Mouse (Mus musculus) left cerebral cortex, postnatal 14 days (tissue): ENCODE results near the gene Acads. TPM values are rescaled to one million over a fixed set of nuclear protein-coding genes. Genes with fewer than 3 reads are reported as not detected.
"Not testable (repeated sequence)": the region's sequence is repeated elsewhere in the genome, so short reads cannot be mapped to it uniquely, and the experiment has no call there.

ENCODE experiments used
- DNase-seq, 2 experiments: peaks; one replicate each; pipeline ENCODE4 v3.0.0; 2021 to 2022; ENCODE audit warnings: low spot score in 2 of 2, mixed read lengths in 1 of 2
- intact Hi-C: fragments of 180-260 bp; cut with DNase I; formaldehyde crosslinking; loops from one replicate; pipeline ENCODE4 v1.15.1; 2025
- total RNA-seq, 2 experiments: library from RNA; stranded (reverse); gene quantifications; 2 replicates each; pipeline ENCODE4 v1.2.3; 2021

Acads gene
- total RNA-seq, 2 experiments from 2014 or later, result 5.9 to 6.8 TPM

DNA sequence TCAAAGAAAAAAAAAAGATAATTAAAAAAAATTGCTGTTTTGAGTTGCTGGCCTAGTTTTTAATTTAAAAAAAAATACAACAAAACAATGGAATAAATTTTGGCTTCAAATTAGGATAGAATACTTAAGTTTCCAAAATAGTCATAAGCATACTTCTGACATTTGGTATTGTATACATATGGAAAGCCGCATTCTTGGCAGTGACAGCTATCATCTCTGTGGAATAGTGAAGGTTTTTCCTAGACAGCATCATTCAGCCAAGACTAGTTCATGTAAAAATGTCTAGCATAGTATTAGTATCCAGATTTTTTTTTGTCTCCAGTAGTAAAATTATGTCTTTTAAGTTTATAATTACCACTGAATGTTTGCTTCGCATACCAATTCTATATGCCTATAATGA lies 33.5 kb downstream of the Acads start:
- DNase-seq, result no peak
- intact Hi-C loops, result no loop called here

DNA sequence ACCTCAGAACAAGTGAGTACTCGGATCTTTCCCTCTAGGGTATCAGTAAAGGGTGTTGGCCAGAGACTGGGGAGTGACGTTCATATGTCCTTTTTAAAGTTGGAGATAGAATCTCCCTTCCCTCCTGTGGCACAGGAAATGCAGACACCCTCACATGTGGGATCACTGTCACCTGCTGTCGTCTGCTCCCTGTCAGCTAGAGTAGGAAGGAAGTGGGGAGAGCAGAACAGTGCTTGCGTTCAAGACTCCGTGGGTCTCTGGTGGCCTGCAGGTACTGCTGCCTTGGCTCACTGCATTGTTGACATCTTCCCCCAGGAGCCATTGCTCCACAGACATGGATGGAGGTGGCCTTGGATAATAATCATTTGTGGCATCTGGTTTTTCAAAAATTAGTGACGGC lies 35.7 kb downstream of the Acads start:
- intact Hi-C loops, result no loop called here
- no peak for DNase-seq

DNA sequence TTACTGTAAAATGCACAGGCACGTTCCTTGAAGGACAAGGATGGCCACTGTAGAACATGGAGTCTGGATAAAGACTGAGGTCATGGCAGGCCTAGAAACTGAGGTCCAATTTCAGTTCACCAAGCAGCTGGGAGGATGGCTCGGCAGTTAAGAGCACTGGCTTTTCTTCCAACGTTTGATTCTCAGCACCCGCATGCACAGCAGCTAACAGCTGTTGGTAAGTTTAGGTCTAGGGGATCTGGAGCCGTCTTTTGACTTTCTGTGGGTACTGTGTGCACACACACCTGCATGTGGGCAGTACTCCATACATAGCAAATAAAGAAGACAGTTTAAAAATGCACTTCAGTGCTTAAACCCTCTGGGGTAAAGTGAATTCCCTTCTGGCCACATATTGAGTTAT lies 37.5 kb downstream of the Acads start:
- no peak for DNase-seq
- intact Hi-C loops, result no loop called here

DNA sequence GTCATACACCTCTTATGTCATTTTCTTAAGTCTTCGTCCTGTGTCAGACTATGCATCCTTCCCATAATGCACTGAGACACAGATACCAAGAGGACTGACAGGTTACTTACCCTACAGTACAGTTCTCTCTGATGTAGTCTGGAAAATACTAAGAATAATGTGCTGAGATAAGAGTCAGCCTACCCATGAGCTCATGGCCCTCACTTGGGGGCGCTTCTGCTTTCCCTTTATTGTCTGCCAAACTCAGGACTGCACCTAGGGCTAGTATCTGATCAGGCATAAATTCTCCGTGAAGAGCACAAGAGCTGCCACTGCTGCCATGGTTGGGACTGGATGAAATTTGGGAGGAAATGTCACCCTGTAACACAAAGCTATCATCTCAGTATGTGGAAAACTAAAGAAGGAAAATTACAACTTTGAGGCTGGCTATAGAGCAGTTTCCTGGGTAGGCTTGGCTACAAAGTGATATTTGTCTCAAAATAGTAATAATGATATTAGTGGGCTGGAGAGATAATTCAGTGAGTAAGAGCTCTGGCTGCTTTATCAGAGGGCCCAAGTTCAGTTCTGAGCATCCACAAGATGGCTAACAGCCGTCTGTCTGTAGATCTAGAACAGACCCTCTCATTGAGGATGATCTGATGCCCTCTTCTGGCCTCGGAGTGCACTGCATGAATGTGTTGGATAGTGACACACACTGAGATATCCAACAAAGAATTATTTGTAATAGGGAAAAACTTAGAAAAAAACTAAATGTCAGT lies 42.8 kb downstream of the Acads start:
- DNase-seq, result peak; percentile 65 to 68
- intact Hi-C loops, result loop anchor here (2.0 to 5.0 kb wide), 2 partner anchors 64 to 98 kb away; partner anchors contain the start of gene Sppl3

DNA sequence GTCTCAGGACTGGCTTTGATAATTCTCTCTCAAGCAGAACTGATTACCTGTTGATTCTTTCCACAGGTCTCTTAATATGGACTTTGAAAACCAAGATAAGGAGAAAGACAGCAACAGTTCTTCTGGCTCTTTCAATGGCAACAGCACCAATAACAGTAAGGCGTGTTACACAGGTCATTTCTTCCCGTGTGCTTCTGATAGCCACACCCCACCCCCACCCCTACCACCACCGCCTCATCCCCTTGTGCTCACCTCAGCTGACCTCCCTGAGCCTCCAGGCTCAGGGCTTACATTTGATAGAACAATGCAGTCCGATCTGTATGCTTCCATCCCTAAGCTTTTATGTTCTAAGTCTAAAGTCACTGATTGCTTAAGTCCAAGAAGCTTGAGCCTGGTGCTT lies 44.4 kb downstream of the Acads start:
- intact Hi-C loops, result loop anchor here (5.0 kb wide), 1 partner anchor 62 kb away; the partner anchor contains the start of gene Sppl3
- DNase-seq, result no peak

DNA sequence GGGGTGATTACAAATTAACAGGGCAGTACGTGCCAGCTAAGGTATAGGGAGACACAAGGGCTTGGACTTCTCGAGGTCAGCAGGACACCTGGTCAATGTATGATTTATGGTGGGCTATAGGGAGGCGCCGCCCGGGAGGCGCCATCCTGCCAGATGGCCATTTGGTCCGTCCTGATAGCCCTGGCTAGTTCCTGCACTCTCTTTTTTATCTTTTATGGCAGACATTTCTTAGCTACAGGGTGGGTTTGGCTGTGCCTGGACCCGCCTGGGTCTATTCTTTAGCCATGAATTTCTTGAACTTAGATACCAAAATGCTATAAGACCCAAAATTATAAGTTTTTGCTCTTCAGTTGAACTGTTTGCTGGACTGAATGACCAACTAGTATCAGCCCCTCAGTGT lies 45.8 kb downstream of the Acads start:
- intact Hi-C loops, result not testable (repeated sequence)

DNA sequence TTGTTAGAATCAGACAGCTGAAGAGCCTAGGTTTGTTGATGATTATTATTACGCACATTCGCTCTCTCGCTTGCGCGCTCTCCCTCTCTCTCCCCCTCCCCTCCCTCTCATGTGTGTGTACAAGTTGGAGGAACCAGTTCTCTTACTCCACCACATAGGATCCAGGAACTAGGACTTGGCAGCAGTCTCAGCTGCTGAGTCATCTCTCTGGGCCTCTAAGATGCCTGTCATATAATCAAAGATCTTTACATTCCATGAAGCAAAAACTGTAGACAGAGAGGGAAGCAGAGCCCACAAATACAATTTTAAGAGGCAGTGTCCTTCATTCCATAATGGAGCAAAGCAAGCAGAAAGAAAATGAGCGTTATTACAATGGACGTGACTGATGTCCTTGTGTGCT lies 47.0 kb downstream of the Acads start:
- intact Hi-C loops, result no loop called here

More for the DNA sequence above, 45.8 kb downstream of the Acads start:
- DNase-seq, result not testable (repeated sequence)

DNA sequence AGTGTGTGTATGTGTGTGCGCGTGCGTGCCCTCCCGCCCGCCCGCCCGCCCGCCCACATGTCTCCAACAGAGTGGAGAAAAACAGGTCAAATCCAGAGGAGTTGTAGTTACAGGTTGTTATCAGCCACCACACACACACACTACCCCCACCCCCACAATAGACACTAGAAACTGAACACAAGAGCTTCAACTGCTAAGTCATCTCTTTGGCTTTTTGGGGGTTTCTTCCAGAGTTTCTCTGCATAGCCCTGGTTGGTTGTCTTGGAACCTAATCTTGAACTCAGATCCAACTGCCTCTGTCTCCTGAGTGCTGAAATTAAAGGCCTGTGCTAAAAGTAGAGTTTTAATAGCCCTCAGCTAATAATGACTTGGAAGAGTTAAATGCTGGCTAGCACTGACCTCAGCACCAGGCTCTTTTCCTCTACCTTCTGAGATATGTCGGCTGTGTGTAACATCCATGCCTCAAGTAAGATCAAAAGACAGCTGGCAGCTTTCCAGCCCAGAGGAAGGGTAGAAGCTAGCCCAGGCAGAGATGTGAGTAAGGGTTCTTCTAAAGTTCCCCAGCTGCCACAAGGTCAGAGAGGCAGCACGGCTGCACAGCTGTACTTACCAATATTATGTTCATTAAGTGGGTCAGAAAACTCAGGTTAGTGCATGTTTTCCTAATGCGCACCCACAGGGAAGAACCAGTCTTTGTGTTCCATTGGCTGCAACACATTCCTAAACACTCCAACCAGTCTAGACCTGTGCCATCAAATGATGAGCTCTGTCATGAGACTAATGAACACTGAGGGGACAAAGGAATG lies 47.8 kb downstream of the Acads start:
- intact Hi-C loops, result no loop called here
- no peak for DNase-seq

More for the DNA sequence above, 47.0 kb downstream of the Acads start:
- peak; percentile 65 to 77 for DNase-seq

DNA sequence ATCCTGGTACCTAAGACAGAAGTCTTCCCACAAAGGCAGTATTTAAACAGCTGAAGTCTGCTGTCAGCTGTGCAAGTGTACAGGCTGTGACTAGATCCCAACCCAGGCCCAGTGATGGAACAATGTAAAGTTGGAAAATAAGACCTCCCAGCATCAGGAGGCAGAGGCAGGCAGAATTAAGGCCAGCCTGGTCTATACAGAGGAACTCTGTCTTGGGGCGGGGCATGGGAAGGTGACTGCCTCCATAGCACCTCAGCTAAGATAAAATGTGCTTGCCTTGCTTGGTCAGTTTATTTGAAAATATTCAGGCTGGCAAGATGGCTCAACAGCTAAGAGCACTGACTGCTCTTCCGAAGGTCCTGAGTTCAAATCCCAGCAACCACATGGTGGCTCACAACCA lies 48.7 kb downstream of the Acads start:
- DNase-seq, result no peak
- intact Hi-C loops, result no loop called here

DNA sequence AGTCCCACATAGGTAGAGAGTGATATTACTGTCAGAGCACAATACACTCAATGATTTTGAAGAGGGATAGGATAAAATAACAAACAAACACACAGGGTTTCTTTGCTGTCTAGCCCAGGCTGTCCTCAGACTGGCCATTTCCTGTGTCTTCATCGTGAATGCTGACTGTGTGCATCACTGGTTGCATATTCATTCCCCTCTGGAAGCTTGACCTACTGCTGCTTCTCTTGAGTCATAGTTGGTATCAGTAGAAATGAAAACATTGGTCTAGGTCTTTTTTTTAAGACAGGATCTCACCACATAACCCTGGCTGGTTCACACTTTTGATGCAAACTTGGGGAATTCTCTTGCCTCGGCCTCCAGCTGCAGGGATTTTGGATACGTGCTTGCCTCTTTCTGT lies 49.5 kb downstream of the Acads start:
- DNase-seq, result no peak
- intact Hi-C loops, result no loop called here

DNA sequence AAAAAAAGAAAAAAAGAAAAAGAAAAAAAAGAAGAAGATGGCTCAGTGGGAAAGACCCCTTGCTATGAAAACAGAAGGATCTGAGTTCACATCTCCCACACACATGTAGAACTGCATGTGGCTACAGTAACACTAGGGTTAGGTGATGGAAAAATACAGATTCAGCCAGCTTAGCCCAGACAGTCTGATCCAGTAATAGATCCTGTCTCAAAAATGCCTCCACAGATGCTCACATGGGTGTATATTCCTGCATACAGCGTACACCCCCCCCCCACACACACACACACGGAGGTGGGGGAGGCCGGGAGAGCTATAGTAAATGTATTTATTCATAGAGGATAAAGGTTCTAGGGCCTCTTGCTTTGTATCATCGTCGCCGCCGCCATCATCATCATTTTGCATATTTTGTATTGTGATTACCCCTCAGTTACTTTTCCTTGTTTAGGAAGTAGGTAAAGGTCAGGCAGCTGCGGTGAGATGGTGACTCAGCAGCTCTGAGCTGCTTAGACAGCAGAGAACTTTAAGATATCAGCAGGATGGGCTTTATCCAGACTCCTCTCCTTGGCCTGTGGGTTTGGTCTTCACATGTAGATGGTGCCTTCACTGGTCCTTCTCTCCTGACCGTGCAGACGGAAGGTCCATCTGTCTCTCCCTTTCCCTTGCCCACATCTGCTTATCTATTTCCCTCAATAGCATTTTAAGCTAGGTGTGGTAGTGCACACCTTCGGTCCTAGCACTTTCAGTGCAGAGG lies 50.3 kb downstream of the Acads start:
- intact Hi-C loops, result no loop called here
- DNase-seq, result no peak

DNA sequence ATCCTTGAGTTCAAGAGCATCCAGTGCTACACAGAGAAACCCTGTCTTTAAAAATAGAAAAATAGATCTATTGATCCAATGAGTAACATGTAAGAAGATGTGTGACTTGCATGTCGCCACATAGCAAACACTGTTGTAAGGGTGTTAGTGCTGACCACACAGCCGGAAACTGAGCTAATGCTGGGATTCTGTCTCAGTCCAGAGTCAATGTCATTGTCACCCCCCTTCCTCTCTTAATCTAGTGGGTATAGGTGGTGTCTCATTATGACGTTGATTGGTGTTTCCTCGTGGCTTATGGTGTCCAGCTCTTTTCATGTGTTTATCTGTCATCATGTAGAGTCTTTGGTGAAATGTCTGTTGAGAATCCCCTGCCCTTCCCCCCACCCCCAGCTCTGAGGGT lies 52.9 kb downstream of the Acads start:
- DNase-seq, result no peak
- intact Hi-C loops, result no loop called here

DNA sequence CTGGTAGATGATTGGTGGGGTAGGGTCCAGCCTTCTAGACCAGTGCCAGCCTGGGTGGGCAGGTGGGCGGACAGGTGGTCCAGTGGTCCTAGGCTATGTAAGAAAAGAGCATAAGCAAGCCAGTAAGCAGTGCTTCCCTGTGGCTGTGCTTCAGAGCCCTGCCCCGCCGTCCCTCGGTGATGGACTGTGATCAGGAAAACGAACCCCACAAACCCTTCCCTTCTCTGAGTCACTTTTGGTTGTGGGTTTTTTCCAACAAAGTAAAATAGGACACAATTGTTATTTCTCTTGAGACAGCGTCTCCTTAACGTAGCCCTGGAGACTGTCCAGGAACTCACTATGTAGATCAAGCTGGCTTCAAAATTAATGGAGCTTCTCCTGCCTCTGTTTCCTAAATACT lies 55.8 kb downstream of the Acads start:
- intact Hi-C loops, result no loop called here
- DNase-seq, result no peak

DNA sequence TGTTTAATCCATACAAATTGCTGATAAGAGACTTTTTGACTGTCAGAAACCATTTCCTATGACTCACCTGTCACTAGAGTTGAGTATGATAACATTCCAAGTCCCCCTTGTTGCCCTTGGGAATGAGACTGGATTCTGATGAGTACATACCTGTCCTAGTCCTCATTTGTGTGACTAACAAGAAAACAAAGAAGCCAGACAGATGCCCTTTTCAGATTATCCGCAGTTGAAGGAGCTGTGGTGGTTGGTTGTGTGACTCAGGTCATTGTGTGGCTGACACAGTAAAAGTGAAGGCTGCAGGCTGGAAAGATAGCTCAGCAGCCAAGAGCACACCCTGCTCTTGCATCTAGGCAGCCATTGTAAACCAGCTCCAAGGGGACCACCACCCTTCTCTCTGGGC lies 56.6 kb downstream of the Acads start:
- intact Hi-C loops, result no loop called here
- no peak for DNase-seq

DNA sequence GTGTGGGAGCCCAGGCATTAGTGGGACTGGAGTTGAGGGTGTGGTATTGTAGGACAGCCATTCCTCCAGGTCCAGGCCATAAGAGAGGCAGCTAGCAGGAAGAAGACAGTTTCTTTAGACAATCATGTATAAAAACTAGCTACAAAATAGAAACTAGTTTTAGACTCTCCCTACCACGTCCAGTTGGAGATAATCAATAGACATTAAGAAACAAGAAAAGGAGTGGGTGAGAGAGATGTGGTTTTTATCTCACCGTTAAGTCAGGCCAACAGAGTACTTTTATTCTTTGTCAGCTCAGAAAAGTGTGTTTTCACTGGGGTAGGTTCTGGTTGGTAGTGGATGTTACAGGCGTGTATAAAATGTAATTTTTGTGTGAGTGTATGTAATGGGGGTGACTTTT lies 58.2 kb downstream of the Acads start:
- DNase-seq, result no peak
- intact Hi-C loops, result no loop called here

Other genes with a start within 250 kb of the Acads start
- 1 to 10 TPM in 1 of 2 experiments, under 1 TPM in 1; 0.57 to 1.8 TPM for gene Oasl2, start 222.4 kb downstream of the Acads start, total RNA-seq
- not detected for gene Oasl1, start 196.1 kb downstream of the Acads start, total RNA-seq
- gene 2210016L21Rik, start 177.2 kb downstream of the Acads start, total RNA-seq, result 100 to 1,000 TPM; 210 to 248 TPM
- not detected for gene Hnf1a, start 148.3 kb downstream of the Acads start, total RNA-seq
- gene Sppl3, start 108.2 kb downstream of the Acads start, total RNA-seq, result 100 to 1,000 TPM; 104 to 106 TPM
- gene Gm10401, start 21.1 kb downstream of the Acads start, total RNA-seq, result not detected
- 10 to 100 TPM; 23.4 to 28.1 TPM for gene Unc119b, start 15.6 kb upstream of the Acads start, total RNA-seq
- 10 to 100 TPM; 67.9 to 77.9 TPM for gene Mlec, start 38.8 kb upstream of the Acads start, total RNA-seq
- 100 to 1,000 TPM; 179 to 209 TPM for gene Cabp1, start 75.0 kb upstream of the Acads start, total RNA-seq
- gene Pop5, start 116.5 kb upstream of the Acads start, total RNA-seq, result 10 to 100 TPM; 59.5 to 75.8 TPM
- gene Rnf10, start 153.6 kb upstream of the Acads start, total RNA-seq, result 100 to 1,000 TPM; 244 to 283 TPM
- gene Coq5, start 160.3 kb upstream of the Acads start, total RNA-seq, result 10 to 100 TPM; 38.2 to 38.8 TPM
- 100 to 1,000 TPM; 770 to 772 TPM for gene Dynll1, start 181.7 kb upstream of the Acads start, total RNA-seq
- 10 to 100 TPM; 73.4 to 75.5 TPM for gene Srsf9, start 207.8 kb upstream of the Acads start, total RNA-seq
- 10 to 100 TPM; 22.4 to 23.3 TPM for gene Gatc, start 221.8 kb upstream of the Acads start, total RNA-seq
- 10 to 100 TPM; 28.2 to 32.4 TPM for gene Triap1, start 221.9 kb upstream of the Acads start, total RNA-seq
- gene Cox6a1, start 229.6 kb upstream of the Acads start, total RNA-seq, result 100 to 1,000 TPM; 838 to 857 TPM